Mouse (Mus musculus): ENCODE data around the gene Pik3cb. TPM values are rescaled to one million over a fixed set of nuclear protein-coding genes. Genes with fewer than 3 reads are reported as not detected.

Gene Pik3cb
- total and polyA plus RNA-seq, 3 experiments: 2.2 to 7.6 TPM; not detected in 1

- Histone ChIP-seq H3K27ac (ENCODE audit: control insufficient read depth, low read depth, low read length) (no peak overlapping the region), H3K9me3 (replicated peaks; ENCODE audit: insufficient read depth, low read length) (no peaks in the 10 kb centered on the region), H3K4me3 (ENCODE audit: control insufficient read depth in 1 of 2, insufficient read depth in 1 of 2, low read depth in 2 of 2, low read length in 2 of 2) (no peak overlapping the region), H3K79me2 (ENCODE audit: control insufficient read depth, insufficient read depth, low read length, poor library complexity) (no peaks in the 10 kb centered on the region), H3K4me1 (ENCODE audit: control insufficient read depth in 1 of 2, insufficient read depth in 2 of 2, low read length in 2 of 2) (no peaks in the 10 kb centered on the region), H3K27me3 (ENCODE audit: control insufficient read depth in 1 of 2, insufficient read depth in 2 of 2, low read length in 2 of 2) (no peaks in the 10 kb centered on the region), H3K9ac (ENCODE audit: control insufficient read depth, low read depth, low read length, poor library complexity, severe bottlenecking) (no peak overlapping the region), H3K36me3 (ENCODE audit: control insufficient read depth in 1 of 2, insufficient read depth in 2 of 2, low read length in 2 of 2) (no peaks in the 10 kb centered on the region)
- no peak for DNase-seq (ENCODE audit: low read depth, low spot score)
- no peak for TF ChIP-seq TCF12 (IDR thresholded peaks at IDR 0.05; ENCODE audit: low read depth, low read length)
- no peak for TF ChIP-seq POLR2AphosphoS5 (IDR thresholded peaks at IDR 0.05; ENCODE audit: borderline replicate concordance, low read depth, low read length)
- TF ChIP-seq BHLHE40 (IDR thresholded peaks at IDR 0.05; ENCODE audit: borderline replicate concordance, low read depth, low read length): no peak
- no peak for TF ChIP-seq USF2 (IDR thresholded peaks at IDR 0.05; ENCODE audit: borderline replicate concordance in 1 of 2, insufficient read depth in 1 of 2, low read depth in 1 of 2, low read length in 2 of 2)
- TF ChIP-seq MXI1 (IDR thresholded peaks at IDR 0.05; ENCODE audit: low read depth, low read length): no peak
- TF ChIP-seq MAX (IDR thresholded peaks at IDR 0.05; ENCODE audit: low read length): no peak
- no peak for TF ChIP-seq CHD1 (IDR thresholded peaks at IDR 0.05; ENCODE audit: low read depth, low read length)
- no peak for TF ChIP-seq MAZ (IDR thresholded peaks at IDR 0.05; ENCODE audit: low read depth, low read length)
- no peak for TF ChIP-seq ZNF384 (IDR thresholded peaks at IDR 0.05; ENCODE audit: low read depth, low read length)
- TF ChIP-seq NRF1 (IDR thresholded peaks at IDR 0.05; ENCODE audit: insufficient read depth, low read depth, low read length, poor library complexity, severe bottlenecking): no peak
- no peak for TF ChIP-seq KAT2A (conservative IDR thresholded peaks at IDR 0.05; ENCODE audit: low read depth, low read length)
- no peak for TF ChIP-seq SIN3A (IDR thresholded peaks at IDR 0.05; ENCODE audit: low read length)
- no peak for TF ChIP-seq CTCF (IDR thresholded peaks at IDR 0.05 in 2 of 3, conservative IDR thresholded peaks at IDR 0.05 in 1 of 3; ENCODE audit: control insufficient read depth in 1 of 3, insufficient read depth in 1 of 3, low read depth in 2 of 3, low read length in 3 of 3, poor library complexity in 1 of 3, severe bottlenecking in 1 of 3)
- TF ChIP-seq ZMIZ1 (IDR thresholded peaks at IDR 0.05; ENCODE audit: low read depth, low read length): no peak
- TF ChIP-seq GATA1 (IDR thresholded peaks at IDR 0.05; ENCODE audit: low read depth, low read length): no peak
- no peak for TF ChIP-seq JUND (IDR thresholded peaks at IDR 0.05; ENCODE audit: low read depth, low read length)
- TF ChIP-seq E2F4 (IDR thresholded peaks at IDR 0.05; ENCODE audit: borderline replicate concordance, low read depth, low read length): no peak
- TF ChIP-seq ELF1 (IDR thresholded peaks at IDR 0.05; ENCODE audit: low read depth, low read length): no peak
- TF ChIP-seq POLR2A (IDR thresholded peaks at IDR 0.05; ENCODE audit: control insufficient read depth in 1 of 2, insufficient read depth in 1 of 2, low read depth in 1 of 2, low read length in 2 of 2, poor library complexity in 1 of 2): no peak
These were observed 58.7 kb downstream of the Pik3cb start for GRCm38 (mm10) chr9:99081718-99082117.

- no peaks in the 10 kb centered on the region for H3K36me3 ChIP-seq (ENCODE audit: control insufficient read depth in 1 of 2, insufficient read depth in 2 of 2, low read length in 2 of 2)
- TF ChIP-seq MYB (IDR thresholded peaks at IDR 0.05; ENCODE audit: low read depth, low read length): no peak
- no peak for TF ChIP-seq ETS1 (IDR thresholded peaks at IDR 0.05; ENCODE audit: low read depth, low read length)
- TF ChIP-seq POLR2AphosphoS2 (IDR thresholded peaks at IDR 0.05; ENCODE audit: low read length): no peak
- no peak for TF ChIP-seq USF1 (IDR thresholded peaks at IDR 0.05; ENCODE audit: low read depth, low read length)
- TF ChIP-seq TCF12 (IDR thresholded peaks at IDR 0.05; ENCODE audit: low read depth, low read length): no peak
- H3K9ac ChIP-seq (ENCODE audit: control insufficient read depth, low read depth, low read length, poor library complexity, severe bottlenecking): no peak overlapping the region
- H3K27ac ChIP-seq (ENCODE audit: control insufficient read depth, low read depth, low read length): no peak overlapping the region
- H3K9me3 ChIP-seq (replicated peaks; ENCODE audit: insufficient read depth, low read length): no peaks in the 10 kb centered on the region
- H3K4me3 ChIP-seq (ENCODE audit: control insufficient read depth in 1 of 2, insufficient read depth in 1 of 2, low read depth in 2 of 2, low read length in 2 of 2): no peak overlapping the region
- no peaks in the 10 kb centered on the region for H3K27me3 ChIP-seq (ENCODE audit: control insufficient read depth in 1 of 2, insufficient read depth in 2 of 2, low read length in 2 of 2)
- no peak for DNase-seq (ENCODE audit: low read depth, low spot score)
- H3K4me1 ChIP-seq (ENCODE audit: control insufficient read depth in 1 of 2, insufficient read depth in 2 of 2, low read length in 2 of 2): no peaks in the 10 kb centered on the region
- no peaks in the 10 kb centered on the region for H3K79me2 ChIP-seq (ENCODE audit: control insufficient read depth, insufficient read depth, low read length, poor library complexity)
These were observed 59.1 kb downstream of the Pik3cb start for GRCm38 (mm10) chr9:99081308-99081707.

Data from MEL (cell line).